Mouse (Mus musculus) bone marrow, adult 2 months (tissue): ENCODE measurements at regions not wholly inside any gene's neighbourhood (a gene's known extent, or its start where the extent isn't known, plus 50 kb on each side); places are given as distances from the start of the nearest gene placed in this dataset.

Experiments
- CTCF ChIP-seq: fragments of 200-500 bp; IDR thresholded peaks from 2 replicates; pipeline ENCODE4 v1.5.1; 2011; ENCODE audit warnings: low read length, control low read depth; ENCODE audit not compliant: control insufficient read depth, insufficient read depth
- POLR2A ChIP-seq: fragments of 200-500 bp; IDR thresholded peaks from 2 replicates; pipeline ENCODE4 v1.6.1; 2011; ENCODE audit warnings: low read depth, mild to moderate bottlenecking, control low read depth, low read length, borderline replicate concordance; ENCODE audit not compliant: control insufficient read depth

DNA sequence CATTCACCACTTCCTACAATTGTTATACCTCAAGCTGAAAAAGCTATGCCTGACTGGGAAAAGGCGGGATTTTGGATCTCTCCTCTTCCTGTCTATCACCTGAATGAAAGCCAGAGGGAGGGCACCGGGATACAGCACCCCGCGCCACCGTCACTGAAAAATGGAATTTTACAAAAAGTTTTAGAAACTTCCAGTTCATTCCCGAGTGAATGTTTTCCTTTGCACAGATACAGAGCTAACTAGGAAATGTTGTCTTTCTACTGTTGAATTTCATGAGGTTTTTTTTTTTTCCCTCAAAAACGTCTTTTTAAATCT is 194.6 kb downstream of the Gm13691 start:
- TF ChIP-seq CTCF: no peak
- TF ChIP-seq POLR2A: no peak
